Mouse (Mus musculus): ENCODE data around the gene Prss56. TPM values are rescaled to one million over a fixed set of nuclear protein-coding genes. Genes with fewer than 3 reads are reported as not detected.

Gene Prss56
- polyA plus RNA-seq, 1 experiment from 2014 or later, result 0.46 TPM

DNA sequence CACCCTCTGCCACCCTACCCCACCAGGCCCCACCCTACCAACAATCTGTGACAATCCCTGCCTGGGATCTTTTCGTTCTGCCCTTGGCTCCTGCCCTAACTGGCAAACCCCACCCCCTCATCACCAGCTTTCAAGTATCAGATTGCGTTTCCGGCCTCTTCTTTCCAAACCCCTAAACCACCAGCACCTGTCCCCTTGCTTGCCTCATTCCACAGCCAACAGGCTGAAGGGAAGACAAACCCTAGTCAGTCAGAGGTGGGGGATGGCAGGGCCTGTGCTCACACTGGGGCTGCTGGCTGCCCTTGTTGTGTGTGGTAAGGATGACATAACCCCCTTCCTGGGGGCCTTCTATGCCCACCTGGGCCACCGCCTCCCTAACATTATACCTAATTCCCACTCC, 7.3 kb downstream of the Prss56 start, which contains the start of gene Chrnd:
TSS of gene Chrnd (plus strand) at position 179 of the 400 bp plus-strand sequence.
- 27% methylated on average over 4 of the region's 4 CpGs for WGBS
- H3K27ac ChIP-seq (ENCODE audit: low read depth, low read length), result no peak within 1 kb of the TSS
- H3K9ac ChIP-seq (replicated peaks; ENCODE audit: low read depth, low read length), result no peak within 1 kb of the TSS
- H3K4me2 ChIP-seq (ENCODE audit: low read depth, low read length), result no peak within 1 kb of the TSS
- peaks cover 2% of the 10 kb centered on the region for H3K27me3 ChIP-seq (ENCODE audit: control insufficient read depth, insufficient read depth, low read length)
- no peak within 1 kb of the TSS for H3K4me3 ChIP-seq (ENCODE audit: low read depth, low read length)
- ATAC-seq (ENCODE audit: low read depth), result no peak
- H3K4me1 ChIP-seq (ENCODE audit: control insufficient read depth, insufficient read depth, low read length), result peaks cover 4% of the 10 kb centered on the region; the same call in 1 of the 2 replicates
- no peaks in the 10 kb centered on the region for H3K36me3 ChIP-seq (ENCODE audit: control insufficient read depth, insufficient read depth, low read length)
- H3K9me3 ChIP-seq (ENCODE audit: control insufficient read depth, low read length), result no peaks in the 10 kb centered on the region

DNA sequence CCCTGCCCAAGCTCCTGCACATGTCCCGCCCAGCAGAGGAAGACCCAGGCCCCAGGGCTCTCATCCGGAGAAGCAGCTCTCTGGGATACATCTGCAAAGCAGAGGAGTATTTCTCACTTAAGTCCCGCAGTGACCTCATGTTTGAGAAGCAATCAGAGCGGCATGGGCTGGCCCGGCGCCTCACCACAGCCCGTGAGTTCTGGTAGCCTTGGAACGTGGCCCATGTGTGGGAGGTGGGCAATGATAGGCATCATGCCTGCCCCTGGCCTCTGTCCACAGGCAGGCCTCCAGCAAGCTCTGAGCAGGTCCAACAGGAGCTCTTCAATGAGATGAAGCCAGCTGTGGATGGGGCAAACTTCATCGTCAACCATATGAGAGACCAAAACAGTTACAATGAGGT, 14.2 kb downstream of the Prss56 start:
- H3K9me3 ChIP-seq (ENCODE audit: control insufficient read depth, low read length), result no peaks in the 10 kb centered on the region
- H3K36me3 ChIP-seq (ENCODE audit: control insufficient read depth, insufficient read depth, low read length), result no peaks in the 10 kb centered on the region
- no peaks in the 10 kb centered on the region for H3K27me3 ChIP-seq (ENCODE audit: control insufficient read depth, insufficient read depth, low read length)
- 85% methylated on average over 9 of the region's 9 CpGs for WGBS
- no peak overlapping the region for H3K4me3 ChIP-seq (ENCODE audit: low read depth, low read length)
- H3K4me2 ChIP-seq (ENCODE audit: low read depth, low read length), result no peak overlapping the region
- no peak overlapping the region for H3K27ac ChIP-seq (ENCODE audit: low read depth, low read length)
- no peak for ATAC-seq (ENCODE audit: low read depth)
- H3K9ac ChIP-seq (replicated peaks; ENCODE audit: low read depth, low read length), result no peak overlapping the region
- no peaks in the 10 kb centered on the region for H3K4me1 ChIP-seq (ENCODE audit: control insufficient read depth, insufficient read depth, low read length)

DNA sequence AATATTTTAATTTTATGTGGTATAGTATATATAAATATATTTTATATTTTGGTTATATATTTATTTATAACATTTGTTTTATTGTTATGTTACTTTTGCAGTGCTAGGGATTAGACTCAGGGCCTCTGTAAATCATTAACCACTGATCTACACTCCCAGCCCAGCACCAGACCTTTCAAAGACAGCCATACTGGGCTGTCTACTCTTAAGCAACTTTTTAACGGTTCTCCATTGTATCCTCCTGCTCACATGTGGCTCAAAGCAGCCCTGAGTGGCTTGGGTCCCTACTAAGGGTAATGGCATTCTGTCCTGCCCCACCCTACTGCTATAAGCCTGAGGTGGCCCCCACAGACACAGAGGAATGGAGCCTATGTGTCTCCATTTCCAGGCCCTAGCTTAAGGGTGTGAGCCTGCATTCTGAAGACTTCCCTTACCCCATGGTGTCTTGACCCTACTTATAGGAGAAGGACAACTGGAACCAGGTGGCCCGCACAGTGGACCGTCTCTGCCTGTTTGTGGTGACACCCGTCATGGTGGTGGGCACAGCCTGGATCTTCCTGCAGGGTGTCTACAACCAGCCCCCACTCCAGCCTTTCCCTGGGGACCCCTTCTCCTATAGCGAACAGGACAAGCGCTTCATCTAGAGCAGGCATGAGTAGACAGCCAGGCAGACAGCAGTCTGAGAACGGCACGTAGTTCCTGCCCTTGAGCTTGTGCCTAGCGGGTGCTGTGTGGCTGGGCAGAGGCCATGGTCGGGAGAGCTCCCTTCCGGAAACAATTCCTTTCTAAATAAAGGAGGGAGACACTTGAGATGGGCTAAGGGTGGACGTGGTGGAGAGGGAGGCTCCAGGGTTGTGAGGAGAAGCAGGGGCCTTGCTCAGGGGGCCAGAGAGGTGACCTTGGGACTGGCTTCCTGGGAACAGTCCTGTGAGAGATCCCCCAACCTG, 15.3 kb downstream of the Prss56 start:
- no peak for ATAC-seq (ENCODE audit: low read depth)
- WGBS, result 82% methylated on average over 12 of the region's 12 CpGs

DNA sequence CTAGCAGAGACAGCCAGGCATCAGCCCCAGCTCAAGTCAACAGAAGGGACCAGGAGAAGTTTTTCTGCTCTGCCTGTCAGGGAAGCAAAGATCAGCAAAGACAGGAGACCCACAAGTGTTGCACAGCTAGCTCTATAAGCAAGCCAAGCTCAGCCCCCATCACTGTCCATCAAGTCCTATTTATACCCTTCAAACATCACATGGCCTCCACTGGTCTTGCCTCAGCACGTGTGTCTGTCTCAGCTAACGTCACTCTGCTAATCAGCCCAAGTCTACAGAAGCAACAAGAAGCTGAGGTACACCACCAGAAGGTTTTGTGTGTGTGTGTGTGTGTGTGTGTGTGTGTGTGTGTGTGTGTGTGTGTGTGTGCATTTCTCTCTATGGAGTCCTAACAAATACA, 17.7 kb downstream of the Prss56 start:
- no peak overlapping the region for H3K9ac ChIP-seq (replicated peaks; ENCODE audit: low read depth, low read length)
- 71% methylated on average over 2 of the region's 2 CpGs for WGBS

More for the DNA sequence above, 15.3 kb downstream of the Prss56 start:
- no peaks in the 10 kb centered on the region for H3K9me3 ChIP-seq (ENCODE audit: control insufficient read depth, low read length)
- no peak overlapping the region for H3K9ac ChIP-seq (replicated peaks; ENCODE audit: low read depth, low read length)
- no peaks in the 10 kb centered on the region for H3K36me3 ChIP-seq (ENCODE audit: control insufficient read depth, insufficient read depth, low read length)
- no peaks in the 10 kb centered on the region for H3K4me1 ChIP-seq (ENCODE audit: control insufficient read depth, insufficient read depth, low read length)
- no peak overlapping the region for H3K27ac ChIP-seq (ENCODE audit: low read depth, low read length)
- H3K4me3 ChIP-seq (ENCODE audit: low read depth, low read length), result no peak overlapping the region
- no peak overlapping the region for H3K4me2 ChIP-seq (ENCODE audit: low read depth, low read length)
- H3K27me3 ChIP-seq (ENCODE audit: control insufficient read depth, insufficient read depth, low read length), result no peaks in the 10 kb centered on the region

DNA sequence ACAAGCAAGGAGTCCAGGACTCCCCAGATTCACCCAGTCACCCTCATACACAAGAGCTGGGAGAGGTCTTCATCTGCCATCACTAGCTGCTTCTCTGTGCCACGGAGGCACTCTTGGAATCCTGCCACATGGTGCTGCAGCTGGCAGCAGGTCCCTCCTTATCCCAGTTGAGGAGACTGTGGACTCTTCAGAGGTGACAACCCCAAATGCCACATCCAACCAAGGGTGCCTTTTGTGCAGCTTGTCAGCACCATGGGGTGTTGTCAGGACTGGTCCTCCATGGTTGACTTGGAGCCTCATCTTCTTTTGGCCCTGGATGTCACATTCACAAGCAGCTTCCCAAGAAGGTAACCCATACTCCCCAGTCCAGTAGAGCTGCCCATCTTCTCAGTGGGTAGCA, 18.7 kb downstream of the Prss56 start:
- 40% methylated on average over 1 of the region's 1 CpGs for WGBS

More for the DNA sequence above, 17.7 kb downstream of the Prss56 start:
- no peaks in the 10 kb centered on the region for H3K4me1 ChIP-seq (ENCODE audit: control insufficient read depth, insufficient read depth, low read length)
- H3K4me3 ChIP-seq (ENCODE audit: low read depth, low read length), result no peak overlapping the region
- no peaks in the 10 kb centered on the region for H3K36me3 ChIP-seq (ENCODE audit: control insufficient read depth, insufficient read depth, low read length)
- no peak overlapping the region for H3K27ac ChIP-seq (ENCODE audit: low read depth, low read length)
- H3K4me2 ChIP-seq (ENCODE audit: low read depth, low read length), result no peak overlapping the region
- H3K9me3 ChIP-seq (ENCODE audit: control insufficient read depth, low read length), result no peaks in the 10 kb centered on the region
- no peak for ATAC-seq (ENCODE audit: low read depth)
- H3K27me3 ChIP-seq (ENCODE audit: control insufficient read depth, insufficient read depth, low read length), result no peaks in the 10 kb centered on the region

DNA sequence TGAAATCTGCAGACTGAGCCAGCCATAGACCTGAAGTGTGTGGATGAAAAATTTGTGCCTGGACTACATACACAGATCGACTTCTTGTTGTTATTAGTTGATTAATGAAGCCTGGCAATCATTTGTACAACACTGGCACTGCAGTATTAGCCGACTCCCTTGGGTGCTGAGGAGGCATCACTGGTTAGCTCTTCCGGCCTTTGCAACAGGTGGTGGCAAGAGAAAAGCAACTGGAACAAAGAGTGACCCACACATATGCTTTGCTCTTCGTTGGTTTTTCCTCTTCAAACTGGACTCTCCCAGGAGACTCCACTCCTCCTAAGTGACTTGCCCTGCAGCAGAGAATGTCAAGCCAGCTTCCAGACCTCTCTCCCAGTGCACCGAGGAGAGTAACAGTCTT, 20.7 kb downstream of the Prss56 start:
- Histone ChIP-seq H3K4me2 (ENCODE audit: low read depth, low read length) (no peak overlapping the region), H3K9me3 (ENCODE audit: control insufficient read depth, low read length) (no peaks in the 10 kb centered on the region), H3K4me1 (ENCODE audit: control insufficient read depth, insufficient read depth, low read length) (no peaks in the 10 kb centered on the region), H3K9ac (replicated peaks; ENCODE audit: low read depth, low read length) (no peak overlapping the region), H3K4me3 (ENCODE audit: low read depth, low read length) (no peak overlapping the region), H3K36me3 (ENCODE audit: control insufficient read depth, insufficient read depth, low read length) (no peaks in the 10 kb centered on the region), H3K27ac (ENCODE audit: low read depth, low read length) (no peak overlapping the region), H3K27me3 (ENCODE audit: control insufficient read depth, insufficient read depth, low read length) (no peaks in the 10 kb centered on the region)
- ATAC-seq (ENCODE audit: low read depth), result no peak
- WGBS, result 84% methylated on average over 5 of the region's 5 CpGs

More for the DNA sequence above, 18.7 kb downstream of the Prss56 start:
- no peaks in the 10 kb centered on the region for H3K4me1 ChIP-seq (ENCODE audit: control insufficient read depth, insufficient read depth, low read length)
- no peak overlapping the region for H3K4me3 ChIP-seq (ENCODE audit: low read depth, low read length)
- ATAC-seq (ENCODE audit: low read depth), result no peak
- H3K9ac ChIP-seq (replicated peaks; ENCODE audit: low read depth, low read length), result no peak overlapping the region
- no peaks in the 10 kb centered on the region for H3K9me3 ChIP-seq (ENCODE audit: control insufficient read depth, low read length)
- H3K36me3 ChIP-seq (ENCODE audit: control insufficient read depth, insufficient read depth, low read length), result no peaks in the 10 kb centered on the region
- no peak overlapping the region for H3K27ac ChIP-seq (ENCODE audit: low read depth, low read length)
- no peaks in the 10 kb centered on the region for H3K27me3 ChIP-seq (ENCODE audit: control insufficient read depth, insufficient read depth, low read length)
- H3K4me2 ChIP-seq (ENCODE audit: low read depth, low read length), result no peak overlapping the region

DNA sequence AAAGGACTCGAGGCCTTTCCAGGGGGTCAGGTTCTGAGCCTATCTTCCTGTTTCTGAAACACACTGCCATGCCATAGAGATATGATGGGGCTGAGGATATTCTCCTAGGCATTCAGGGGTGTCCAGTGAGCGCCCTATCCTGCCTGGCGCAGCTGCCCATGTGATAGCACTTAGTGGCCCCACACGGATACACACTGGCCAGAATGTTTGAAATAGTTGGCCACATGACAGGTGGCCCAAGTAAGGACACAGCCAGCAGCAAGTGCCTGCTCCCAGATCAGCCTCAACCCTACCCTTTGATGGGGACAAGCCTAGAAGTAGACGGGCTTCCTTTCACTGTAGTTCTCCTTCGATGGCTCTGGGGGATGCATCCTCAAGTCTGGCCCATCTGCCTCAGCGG, 21.4 kb downstream of the Prss56 start, which contains the start of gene Chrng:
TSS of gene Chrng (plus strand) at position 193 of the 400 bp plus-strand sequence.
- no peaks in the 10 kb centered on the region for H3K9me3 ChIP-seq (ENCODE audit: control insufficient read depth, low read length)
- no peak within 1 kb of the TSS for H3K4me3 ChIP-seq (ENCODE audit: low read depth, low read length)
- H3K27me3 ChIP-seq (ENCODE audit: control insufficient read depth, insufficient read depth, low read length), result no peaks in the 10 kb centered on the region
- no peak within 1 kb of the TSS for H3K4me2 ChIP-seq (ENCODE audit: low read depth, low read length)
- H3K27ac ChIP-seq (ENCODE audit: low read depth, low read length), result no peak within 1 kb of the TSS
- no peaks in the 10 kb centered on the region for H3K36me3 ChIP-seq (ENCODE audit: control insufficient read depth, insufficient read depth, low read length)
- no peak for ATAC-seq (ENCODE audit: low read depth)
- 91% methylated on average over 7 of the region's 7 CpGs for WGBS
- H3K9ac ChIP-seq (replicated peaks; ENCODE audit: low read depth, low read length), result no peak within 1 kb of the TSS
- H3K4me1 ChIP-seq (ENCODE audit: control insufficient read depth, insufficient read depth, low read length), result no peaks in the 10 kb centered on the region

DNA sequence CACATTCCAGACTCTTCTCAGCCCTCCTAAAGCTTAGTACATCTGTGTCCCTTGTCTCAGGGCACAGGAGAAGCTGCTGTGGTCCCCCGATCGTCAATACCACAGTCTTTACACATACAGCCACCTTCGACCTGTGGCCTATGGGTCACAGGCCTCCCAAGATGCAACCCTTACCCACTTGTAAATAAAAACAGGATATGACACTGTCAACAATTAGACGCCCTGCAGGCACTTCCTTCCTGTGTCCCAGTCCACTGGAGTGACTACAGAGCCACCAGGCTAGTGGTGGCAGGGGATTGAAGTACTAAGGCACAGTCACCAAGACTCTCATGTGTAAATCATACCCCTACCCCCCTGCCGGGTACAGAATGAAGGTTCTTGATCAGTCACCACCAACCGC, 21.9 kb downstream of the Prss56 start:
- H3K27ac ChIP-seq (ENCODE audit: low read depth, low read length), result no peak overlapping the region
- H3K4me2 ChIP-seq (ENCODE audit: low read depth, low read length), result no peak overlapping the region
- H3K9me3 ChIP-seq (ENCODE audit: control insufficient read depth, low read length), result no peaks in the 10 kb centered on the region
- no peaks in the 10 kb centered on the region for H3K4me1 ChIP-seq (ENCODE audit: control insufficient read depth, insufficient read depth, low read length)
- H3K27me3 ChIP-seq (ENCODE audit: control insufficient read depth, insufficient read depth, low read length), result no peaks in the 10 kb centered on the region
- ATAC-seq (ENCODE audit: low read depth), result no peak
- WGBS, result 63% methylated on average over 6 of the region's 6 CpGs
- H3K4me3 ChIP-seq (ENCODE audit: low read depth, low read length), result no peak overlapping the region
- H3K36me3 ChIP-seq (ENCODE audit: control insufficient read depth, insufficient read depth, low read length), result no peaks in the 10 kb centered on the region
- H3K9ac ChIP-seq (replicated peaks; ENCODE audit: low read depth, low read length), result no peak overlapping the region

DNA sequence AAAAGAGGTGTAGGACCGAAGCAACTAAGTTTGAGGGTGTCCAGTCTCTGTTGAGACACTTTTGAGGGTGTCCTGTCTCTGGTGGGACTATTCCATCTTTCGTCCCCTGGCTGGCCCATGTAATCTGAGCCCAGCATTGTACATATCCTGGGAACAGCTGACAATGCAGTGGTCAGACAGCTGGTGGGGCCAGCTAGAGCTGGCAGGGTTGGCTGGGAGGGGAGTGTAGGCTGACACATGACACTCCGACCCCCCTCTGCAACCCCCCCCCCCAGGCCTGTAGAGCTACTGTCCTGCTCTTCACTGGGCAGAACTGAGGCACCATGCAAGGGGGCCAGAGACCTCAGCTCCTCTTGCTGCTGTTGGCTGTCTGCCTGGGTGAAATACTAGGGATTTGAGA, 22.4 kb downstream of the Prss56 start:
- WGBS, result 56% methylated on average over 3 of the region's 3 CpGs
- ATAC-seq (ENCODE audit: low read depth), result no peak

More for the DNA sequence above, 22.4 kb downstream of the Prss56 start:
- H3K27me3 ChIP-seq (ENCODE audit: control insufficient read depth, insufficient read depth, low read length), result no peaks in the 10 kb centered on the region
- H3K36me3 ChIP-seq (ENCODE audit: control insufficient read depth, insufficient read depth, low read length), result no peaks in the 10 kb centered on the region
- no peak overlapping the region for H3K4me3 ChIP-seq (ENCODE audit: low read depth, low read length)
- H3K9ac ChIP-seq (replicated peaks; ENCODE audit: low read depth, low read length), result no peak overlapping the region
- no peak overlapping the region for H3K27ac ChIP-seq (ENCODE audit: low read depth, low read length)
- H3K4me1 ChIP-seq (ENCODE audit: control insufficient read depth, insufficient read depth, low read length), result no peaks in the 10 kb centered on the region
- no peak overlapping the region for H3K4me2 ChIP-seq (ENCODE audit: low read depth, low read length)
- no peaks in the 10 kb centered on the region for H3K9me3 ChIP-seq (ENCODE audit: control insufficient read depth, low read length)
